In the genomic region with DNA sequence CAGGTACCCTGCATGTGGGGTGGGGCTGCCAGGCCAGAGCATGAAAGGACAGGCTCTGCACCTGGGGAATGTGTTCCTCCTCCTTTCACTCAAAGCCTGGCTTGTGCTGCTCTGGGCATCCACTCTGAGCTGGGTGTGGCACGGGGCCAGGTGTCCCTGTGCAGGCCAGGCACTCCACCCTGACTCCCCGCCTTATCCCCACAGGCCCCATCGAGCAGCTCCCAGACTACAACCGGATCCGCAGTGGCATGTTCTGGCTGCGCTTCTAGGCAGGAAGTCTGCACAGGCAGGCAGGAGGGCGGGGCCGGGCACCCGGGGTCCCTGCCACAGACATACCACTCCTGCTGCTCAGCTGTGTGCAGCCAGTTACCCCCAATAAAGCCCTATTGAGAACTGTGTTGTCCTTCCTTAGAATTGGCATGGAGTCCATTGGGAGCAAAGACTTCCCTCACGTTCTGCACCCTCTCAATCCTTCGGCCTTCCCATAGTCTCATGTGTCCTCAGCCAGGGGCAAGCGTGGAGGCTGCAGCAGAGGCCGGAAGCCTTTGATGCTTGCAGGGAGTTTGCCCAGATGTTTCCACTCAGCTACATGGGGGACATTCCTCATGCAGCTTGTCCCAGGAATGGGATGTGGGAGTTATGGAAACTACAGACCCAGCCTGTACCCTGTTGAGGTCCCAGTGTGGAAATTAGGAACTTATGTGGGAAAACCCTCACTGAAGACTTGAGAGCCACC, we compare ENCODE assay signal across 8 mouse cellular contexts. TPM values are rescaled to one million over a fixed set of nuclear protein-coding genes. Genes with fewer than 3 reads are reported as not detected.
A peak's percentile ranks its signal among the peaks of the same experiment; 100 is the strongest.
DNase-seq lines count a peak whose midpoint lies in the region; ATAC-seq and TF ChIP-seq lines count a peak whose summit lies in the region.

No protein-coding gene starts in this region.

- no peak for ATAC-seq in hindbrain, embryonic 11.5 days (ENCODE audit: low FRiP score)
- no peak for ATAC-seq in hindbrain, embryonic 13.5 days (ENCODE audit: low FRiP score)
- no peak for ATAC-seq in erythroid progenitor cell, adult 5-6 weeks (replicated peaks; ENCODE audit: low FRiP score, poor library complexity, severe bottlenecking)

- no peaks in the 10 kb centered on the region for H3K4me1 ChIP-seq in hindbrain, embryonic 11.5 days (replicated peaks; ENCODE audit: control insufficient read depth, insufficient read depth, low read length)
- H3K4me1 ChIP-seq in hindbrain, embryonic 13.5 days (replicated peaks): 0 out of 2 replicates have a peak, but pooled peaks cover 3% of the 10 kb centered on the region
- H3K4me1 ChIP-seq in embryonic fibroblast, embryonic 13.5 days (ENCODE audit: control insufficient read depth, insufficient read depth, low read length): peaks cover 24% of the 10 kb centered on the region

- H3K9ac ChIP-seq in hindbrain, embryonic 11.5 days (ENCODE audit: low read depth, low read length): no peak overlapping the region
- no peak overlapping the region for H3K9ac ChIP-seq in hindbrain, embryonic 13.5 days

- no peaks in the 10 kb centered on the region for H3K9me3 ChIP-seq in hindbrain, embryonic 11.5 days (ENCODE audit: control insufficient read depth, low read length)
- no peaks in the 10 kb centered on the region for H3K9me3 ChIP-seq in hindbrain, embryonic 13.5 days

- H3K27ac ChIP-seq in hindbrain, embryonic 11.5 days (ENCODE audit: low read depth, low read length): no peak overlapping the region
- H3K27ac ChIP-seq in hindbrain, embryonic 13.5 days: no peak overlapping the region
- H3K27ac ChIP-seq in embryonic fibroblast, embryonic 13.5 days (ENCODE audit: insufficient read depth, low read length): peak overlapping the region; percentile 95

- no peak for TF ChIP-seq POLR2A in embryonic fibroblast, embryonic 13.5 days (IDR thresholded peaks at IDR 0.05; ENCODE audit: low read depth, low read length)

- no peak for TF ChIP-seq CTCF in embryonic fibroblast, embryonic 13.5 days (IDR thresholded peaks at IDR 0.05; ENCODE audit: borderline replicate concordance, insufficient read depth, low read length)

- H3K27me3 ChIP-seq in hindbrain, embryonic 11.5 days (ENCODE audit: control insufficient read depth, insufficient read depth, low read length): peaks cover 10% of the 10 kb centered on the region
- H3K27me3 ChIP-seq in hindbrain, embryonic 13.5 days: peaks cover 26% of the 10 kb centered on the region

- 68% methylated on average over 13 of the region's 13 CpGs for WGBS in hindbrain, embryonic 11.5 days
- WGBS in hindbrain, embryonic 13.5 days: 81% methylated on average over 13 of the region's 13 CpGs

- no peak overlapping the region for H3K4me3 ChIP-seq in hindbrain, embryonic 11.5 days (ENCODE audit: low read depth, low read length)
- H3K4me3 ChIP-seq in hindbrain, embryonic 13.5 days: no peak overlapping the region
- H3K4me3 ChIP-seq in embryonic fibroblast, embryonic 13.5 days (ENCODE audit: insufficient read depth, low read length): no peak overlapping the region

- H3K36me3 ChIP-seq in hindbrain, embryonic 11.5 days (ENCODE audit: control insufficient read depth, insufficient read depth, low read length): peaks cover 17% of the 10 kb centered on the region
- H3K36me3 ChIP-seq in hindbrain, embryonic 13.5 days: peaks cover 71% of the 10 kb centered on the region

- H3K4me2 ChIP-seq in hindbrain, embryonic 11.5 days (replicated peaks; ENCODE audit: low read depth, low read length): no peak overlapping the region
- no peak overlapping the region for H3K4me2 ChIP-seq in hindbrain, embryonic 13.5 days

- DNase-seq in hindbrain, embryonic 11.5 days (ENCODE audit: low spot score): peak; percentile 32
- peak; percentile 44 for DNase-seq in hindlimb bud, embryonic 11.5 days (ENCODE audit: extremely low spot score, low read depth, low spot score)
- DNase-seq in lung, postnatal 25 days (ENCODE audit: low spot score): peak; percentile 36
- no peak for DNase-seq in layer of hippocampus, adult 9-11 months
- DNase-seq in adrenal gland, adult (ENCODE audit: inconsistent age in 2 of 2, low spot score in 1 of 2): no peak

RNA-seq across cellular contexts. Expression of gene Col7a1, which starts 4.0 kb away (rescaled TPM):
- polyA plus RNA-seq in hindbrain, embryonic 11.5 days (2014; fragmentation: Nextera tagmentation; extraction: Ambion mirVana): 1.2 and 2.6 TPM in 2 replicates
- 1.1 and 1.7 TPM in 2 replicates for polyA plus RNA-seq in hindbrain, embryonic 13.5 days (2015; fragmentation: Nextera tagmentation; extraction: Ambion mirVana)
- 48.8 and 70.7 TPM in 2 replicates for polyA plus RNA-seq in embryonic fibroblast, embryonic 13.5 days (2011; ENCODE audit: insufficient read length, low read depth, missing spikeins)
- total RNA-seq in erythroid progenitor cell, adult 5-6 weeks (2015; ENCODE audit: low replicate concordance): 0.42 TPM in 1 of 2 replicates, not detected in the other
- 0.64 TPM in 1 of 2 replicates, not detected in the other for total RNA-seq in erythroid progenitor cell, adult 5-6 weeks (2017; ENCODE audit: low replicate concordance)

RNA-seq across cellular contexts. Expression of gene Uqcrc1, which starts 13.0 kb away (rescaled TPM):
- 354 and 388 TPM in 2 replicates for polyA plus RNA-seq in hindbrain, embryonic 11.5 days (2014; fragmentation: Nextera tagmentation; extraction: Ambion mirVana)
- 398 and 399 TPM in 2 replicates for polyA plus RNA-seq in hindbrain, embryonic 13.5 days (2015; fragmentation: Nextera tagmentation; extraction: Ambion mirVana)
- 165 and 176 TPM in 2 replicates for polyA plus RNA-seq in embryonic fibroblast, embryonic 13.5 days (2011; ENCODE audit: insufficient read length, low read depth, missing spikeins)
- total RNA-seq in erythroid progenitor cell, adult 5-6 weeks (2015; ENCODE audit: low replicate concordance): 65.8 and 68.8 TPM in 2 replicates
- 100 and 108 TPM in 2 replicates for total RNA-seq in erythroid progenitor cell, adult 5-6 weeks (2017; ENCODE audit: low replicate concordance)

RNA-seq across cellular contexts. Expression of gene Tmem89, which starts 35.0 kb away (rescaled TPM):
- polyA plus RNA-seq in hindbrain, embryonic 11.5 days (2014; fragmentation: Nextera tagmentation; extraction: Ambion mirVana): 0.22 and 0.60 TPM in 2 replicates
- polyA plus RNA-seq in hindbrain, embryonic 13.5 days (2015; fragmentation: Nextera tagmentation; extraction: Ambion mirVana): 0.32 and 0.72 TPM in 2 replicates
- not detected in 2 replicates for polyA plus RNA-seq in embryonic fibroblast, embryonic 13.5 days (2011; ENCODE audit: insufficient read length, low read depth, missing spikeins)
- not detected in 2 replicates for total RNA-seq in erythroid progenitor cell, adult 5-6 weeks (2015; ENCODE audit: low replicate concordance)
- total RNA-seq in erythroid progenitor cell, adult 5-6 weeks (2017; ENCODE audit: low replicate concordance): not detected in 2 replicates

RNA-seq across cellular contexts. Expression of gene Ucn2, which starts 36.4 kb away (rescaled TPM):
- not detected in 2 replicates for polyA plus RNA-seq in hindbrain, embryonic 11.5 days (2014; fragmentation: Nextera tagmentation; extraction: Ambion mirVana)
- not detected in 2 replicates for polyA plus RNA-seq in hindbrain, embryonic 13.5 days (2015; fragmentation: Nextera tagmentation; extraction: Ambion mirVana)
- polyA plus RNA-seq in embryonic fibroblast, embryonic 13.5 days (2011; ENCODE audit: insufficient read length, low read depth, missing spikeins): 1.7 and 1.9 TPM in 2 replicates
- not detected in 2 replicates for total RNA-seq in erythroid progenitor cell, adult 5-6 weeks (2015; ENCODE audit: low replicate concordance)
- not detected in 2 replicates for total RNA-seq in erythroid progenitor cell, adult 5-6 weeks (2017; ENCODE audit: low replicate concordance)

RNA-seq across cellular contexts. Expression of gene Pfkfb4, which starts 42.2 kb away (rescaled TPM):
- 10.9 and 12.8 TPM in 2 replicates for polyA plus RNA-seq in hindbrain, embryonic 11.5 days (2014; fragmentation: Nextera tagmentation; extraction: Ambion mirVana)
- polyA plus RNA-seq in hindbrain, embryonic 13.5 days (2015; fragmentation: Nextera tagmentation; extraction: Ambion mirVana): 26.3 and 34.2 TPM in 2 replicates
- polyA plus RNA-seq in embryonic fibroblast, embryonic 13.5 days (2011; ENCODE audit: insufficient read length, low read depth, missing spikeins): 6.0 and 7.1 TPM in 2 replicates
- 3.6 and 9.2 TPM in 2 replicates for total RNA-seq in erythroid progenitor cell, adult 5-6 weeks (2015; ENCODE audit: low replicate concordance)
- 1.6 and 10.8 TPM in 2 replicates for total RNA-seq in erythroid progenitor cell, adult 5-6 weeks (2017; ENCODE audit: low replicate concordance)

Comparison
In these comparisons a context has a peak if more than half of its experiments do, and no peak if none do; other contexts are left out.
1. DNase-seq: peak in hindbrain, embryonic 11.5 days (single experiment), hindlimb bud, embryonic 11.5 days (single experiment) and lung, postnatal 25 days (single experiment); none in layer of hippocampus, adult 9-11 months (single experiment) and adrenal gland, adult (0 of 2).
2. RNA of gene Col7a1, which starts 4.0 kb away (polyA plus RNA-seq): 48.8 to 70.7 TPM in embryonic fibroblast, embryonic 13.5 days; 1.2 to 2.6 TPM in hindbrain, embryonic 11.5 days and 1.1 to 1.7 TPM in hindbrain, embryonic 13.5 days; every median in the first group is over 10 times any median in the second.